Mouse (Mus musculus) layer of hippocampus, adult 2 months (tissue): Measurements from ENCODE around the gene Rbbp6. TPM values are rescaled to one million over a fixed set of nuclear protein-coding genes. Genes with fewer than 3 reads are reported as not detected.
A peak's percentile ranks its signal among the peaks of the same experiment; 100 is the strongest.

Experiments
- DNase-seq, 2 experiments: peaks; one replicate each; pipeline ENCODE4 v3.0.0; 2022; ENCODE audit warnings: low spot score in 2 of 2
- H3K27ac ChIP-seq: fragments of 200-600 bp; 2 replicates; pipeline ENCODE4 v1.8.1; 2022
- H3K4me3 ChIP-seq: fragments of 200-600 bp; 2 replicates; pipeline ENCODE4 v1.8.1; 2022; ENCODE audit warnings: mild to moderate bottlenecking
- CTCF ChIP-seq: fragments of 200-600 bp; conservative IDR thresholded peaks from 2 replicates; pipeline ENCODE4 v1.8.1; 2022; ENCODE audit warnings: antibody characterized with exemption, mild to moderate bottlenecking, moderate library complexity
- total RNA-seq, 2 experiments: library from RNA; stranded (reverse); gene quantifications; 2 replicates each; pipeline ENCODE4 v1.2.3; 2021

The Rbbp6 gene
- total RNA-seq, 2 experiments from 2014 or later, result 70.9 to 78.7 TPM

- DNase-seq, result no peak
- Histone ChIP-seq H3K27ac (no peak overlapping the region), H3K4me3 (no peak overlapping the region)
- no peak for TF ChIP-seq CTCF
Measured at GRCm38 (mm10) chr7:123035314-123035713, 69.8 kb downstream of the Rbbp6 start.

GRCm38 (mm10) chr7:123039302-123039701, 73.8 kb downstream of the Rbbp6 start:
- no peak for DNase-seq
- Histone ChIP-seq H3K4me3 (no peak overlapping the region), H3K27ac (no peak overlapping the region)
- peak; percentile 73 for TF ChIP-seq CTCF

GRCm38 (mm10) chr7:123045146-123045545, 79.7 kb downstream of the Rbbp6 start:
- no peak for DNase-seq
- Histone ChIP-seq H3K4me3 (no peak overlapping the region), H3K27ac (no peak overlapping the region)
- TF ChIP-seq CTCF, result peak; percentile 59

GRCm38 (mm10) chr7:123046473-123047091, 81.1 kb downstream of the Rbbp6 start:
- Histone ChIP-seq H3K4me3 (no peak overlapping the region), H3K27ac (peak overlapping the region; percentile 33)
- no peak for TF ChIP-seq CTCF
- no peak for DNase-seq

Other genes with a start within 250 kb of the Rbbp6 start
- gene Tnrc6a, start 158.2 kb downstream of the Rbbp6 start, total RNA-seq, result 10 to 100 TPM; 49.5 to 53.9 TPM
- gene Slc5a11, start 249.1 kb downstream of the Rbbp6 start, total RNA-seq, result 1 to 10 TPM in 1 of 2 experiments, under 1 TPM in 1; 0.59 to 1.5 TPM